Mouse (Mus musculus): Measurements from ENCODE around the gene Gm20388.

GRCm38 (mm10) chr8:121964716-121965512, 2054.3 kb downstream of the Gm20388 start:
- TF ChIP-seq CTCF (IDR thresholded peaks at IDR 0.05; ENCODE audit: borderline replicate concordance, extremely low read depth, insufficient read depth, insufficient read length) (no peak), POLR2A (IDR thresholded peaks at IDR 0.05; ENCODE audit: borderline replicate concordance, extremely low read depth, insufficient read depth, insufficient read length, poor library complexity, severe bottlenecking) (no peak)

Data from brain, embryonic 14.5 days (tissue).